Mouse (Mus musculus) limb, embryonic 14.5 days (tissue): ENCODE measurements at regions not wholly inside any gene's neighbourhood (a gene's known extent, or its start where the extent isn't known, plus 50 kb on each side); places are given as distances from the start of the nearest gene placed in this dataset.
A peak's percentile ranks its signal among the peaks of the same experiment; 100 is the strongest.

ENCODE experiments used
- ATAC-seq: fragments of 200-750 bp; cut with Nextera tagmentation; 2 replicates; pipeline ENCODE4 v1.8.0; 2017; ENCODE audit warnings: low read depth, moderate number of reproducible peaks, moderate TSS enrichment; ENCODE audit not compliant: low FRiP score
- DNase-seq: peaks from one replicate; pipeline ENCODE4 v3.0.0-alpha.2; 2015; ENCODE audit warnings: low spot score
- H3K27ac ChIP-seq: fragments of 300-500 bp; sonication (generic); replicated peaks from 2 replicates; pipeline ENCODE4 v1.5.1; 2014; ENCODE audit warnings: low read depth, mild to moderate bottlenecking, low read length, moderate library complexity, mixed read lengths
- H3K27me3 ChIP-seq: fragments of 300-500 bp; sonication (generic); 2 replicates; pipeline ENCODE4 v1.6.1; 2014; ENCODE audit warnings: low read length, mixed read lengths; ENCODE audit not compliant: control insufficient read depth, insufficient read depth
- H3K36me3 ChIP-seq: fragments of 300-500 bp; sonication (generic); 2 replicates; pipeline ENCODE4 v1.6.1; 2014; ENCODE audit warnings: mild to moderate bottlenecking, low read length, moderate library complexity, mixed read lengths; ENCODE audit not compliant: control insufficient read depth, insufficient read depth
- H3K4me1 ChIP-seq: fragments of 300-500 bp; sonication (generic); 2 replicates; pipeline ENCODE4 v1.6.1; 2014; ENCODE audit warnings: antibody characterized with exemption, low read length, mixed read lengths; ENCODE audit not compliant: control insufficient read depth, insufficient read depth
- H3K4me2 ChIP-seq: fragments of 300-500 bp; sonication (generic); replicated peaks from 2 replicates; pipeline ENCODE4 v1.6.1; 2014; ENCODE audit warnings: low read depth, mild to moderate bottlenecking, low read length, moderate library complexity; ENCODE audit not compliant: severe bottlenecking
- H3K4me3 ChIP-seq: fragments of 300-500 bp; sonication (generic); replicated peaks from 2 replicates; pipeline ENCODE4 v1.5.1; 2014; ENCODE audit warnings: low read length
- H3K9ac ChIP-seq: fragments of 300-500 bp; sonication (generic); 2 replicates; pipeline ENCODE4 v1.6.1; 2014; ENCODE audit warnings: mild to moderate bottlenecking, low read depth, low read length, moderate library complexity; ENCODE audit not compliant: severe bottlenecking
- H3K9me3 ChIP-seq: fragments of 300-500 bp; sonication (generic); 2 replicates; pipeline ENCODE4 v1.6.1; 2016; ENCODE audit warnings: low read length; ENCODE audit not compliant: control insufficient read depth
- POLR2A ChIP-seq: fragments of 200-500 bp; IDR thresholded peaks from 2 replicates; pipeline ENCODE4 v1.8.0; 2012; ENCODE audit warnings: inconsistent platforms, mild to moderate bottlenecking, moderate library complexity, borderline replicate concordance; ENCODE audit not compliant: insufficient read depth, insufficient read length; ENCODE audit errors: extremely low read depth
- WGBS: fragments of 180-500 bp; shearing (Covaris S2); extraction: QIAGEN DNeasy Blood & Tissue Kit; methylation state at CpG from one replicate; pipeline ENCODE4 v1.1.7; 2014; 5-methylcytosine and 5-hydroxymethylcytosine counted together

GRCm38 (mm10) chr17:78023507-78024355 lies 176.3 kb upstream of the Crim1 start:
- no peak overlapping the region for H3K9ac ChIP-seq
- peak; percentile 13 for DNase-seq
- no peak overlapping the region for H3K4me3 ChIP-seq
- H3K4me1 ChIP-seq: peaks cover 7% of the 10 kb centered on the region; the same call in 1 of the 2 replicates
- no peak for TF ChIP-seq POLR2A
- WGBS: 20% methylated on average over 8 of the region's 8 CpGs
- no peaks in the 10 kb centered on the region for H3K9me3 ChIP-seq
- H3K4me2 ChIP-seq: no peak overlapping the region
- no peak overlapping the region for H3K27ac ChIP-seq
- no peak for ATAC-seq
- no peaks in the 10 kb centered on the region for H3K36me3 ChIP-seq
- no peaks in the 10 kb centered on the region for H3K27me3 ChIP-seq

- Histone ChIP-seq H3K9ac (no peak overlapping the region), H3K4me2 (no peak overlapping the region), H3K27me3 (no peaks in the 10 kb centered on the region), H3K4me3 (no peak overlapping the region), H3K36me3 (no peaks in the 10 kb centered on the region), H3K4me1 (peaks cover 7% of the 10 kb centered on the region; the same call in 1 of the 2 replicates), H3K27ac (no peak overlapping the region), H3K9me3 (no peaks in the 10 kb centered on the region)
- ATAC-seq: no peak
- DNase-seq: no peak
- WGBS: 59% methylated on average over 3 of the region's 3 CpGs
- no peak for TF ChIP-seq POLR2A
These were observed 175.7 kb upstream of the Crim1 start for GRCm38 (mm10) chr17:78024356-78024723.

GRCm38 (mm10) chr17:78025294-78025693 lies 174.8 kb upstream of the Crim1 start:
- Histone ChIP-seq H3K4me1 (peaks cover 7% of the 10 kb centered on the region; the same call in 1 of the 2 replicates), H3K27ac (no peak overlapping the region), H3K27me3 (no peaks in the 10 kb centered on the region), H3K4me3 (no peak overlapping the region), H3K4me2 (no peak overlapping the region), H3K9me3 (no peaks in the 10 kb centered on the region), H3K9ac (no peak overlapping the region), H3K36me3 (no peaks in the 10 kb centered on the region)
- ATAC-seq (no peak), DNase-seq (no peak)
- WGBS: 9% methylated on average over 7 of the region's 7 CpGs
- no peak for TF ChIP-seq POLR2A

GRCm38 (mm10) chr17:78035648-78036047 lies 164.4 kb upstream of the Crim1 start:
- H3K36me3 ChIP-seq: no peaks in the 10 kb centered on the region
- H3K4me1 ChIP-seq: no peaks in the 10 kb centered on the region
- H3K4me3 ChIP-seq: no peak overlapping the region
- no peak overlapping the region for H3K27ac ChIP-seq
- no peak overlapping the region for H3K4me2 ChIP-seq
- no peaks in the 10 kb centered on the region for H3K9me3 ChIP-seq
- DNase-seq (no peak), ATAC-seq (no peak)
- no peak overlapping the region for H3K9ac ChIP-seq
- H3K27me3 ChIP-seq: no peaks in the 10 kb centered on the region
- 69% methylated on average over 3 of the region's 3 CpGs for WGBS
- TF ChIP-seq POLR2A: no peak

- WGBS: 86% methylated on average over 1 of the region's 1 CpGs
- H3K4me3 ChIP-seq: no peak overlapping the region
- no peaks in the 10 kb centered on the region for H3K36me3 ChIP-seq
- no peak for TF ChIP-seq POLR2A
- H3K9me3 ChIP-seq: no peaks in the 10 kb centered on the region
- no peak overlapping the region for H3K27ac ChIP-seq
- H3K27me3 ChIP-seq: no peaks in the 10 kb centered on the region
- DNase-seq (no peak), ATAC-seq (no peak)
- H3K4me1 ChIP-seq: no peaks in the 10 kb centered on the region
- H3K9ac ChIP-seq: no peak overlapping the region
- H3K4me2 ChIP-seq: no peak overlapping the region
These were observed 159.7 kb upstream of the Crim1 start for GRCm38 (mm10) chr17:78040338-78040737.
